Mouse (Mus musculus): ENCODE data around the gene Rprml. TPM values are rescaled to one million over a fixed set of nuclear protein-coding genes. Genes with fewer than 3 reads are reported as not detected.

Rprml gene
- total RNA-seq (2014; fragmentation: Nextera tagmentation): not detected in 2 replicates
- not detected in 2 replicates for total RNA-seq (2017)
- not detected in 2 replicates for polyA plus RNA-seq (2012)

DNA sequence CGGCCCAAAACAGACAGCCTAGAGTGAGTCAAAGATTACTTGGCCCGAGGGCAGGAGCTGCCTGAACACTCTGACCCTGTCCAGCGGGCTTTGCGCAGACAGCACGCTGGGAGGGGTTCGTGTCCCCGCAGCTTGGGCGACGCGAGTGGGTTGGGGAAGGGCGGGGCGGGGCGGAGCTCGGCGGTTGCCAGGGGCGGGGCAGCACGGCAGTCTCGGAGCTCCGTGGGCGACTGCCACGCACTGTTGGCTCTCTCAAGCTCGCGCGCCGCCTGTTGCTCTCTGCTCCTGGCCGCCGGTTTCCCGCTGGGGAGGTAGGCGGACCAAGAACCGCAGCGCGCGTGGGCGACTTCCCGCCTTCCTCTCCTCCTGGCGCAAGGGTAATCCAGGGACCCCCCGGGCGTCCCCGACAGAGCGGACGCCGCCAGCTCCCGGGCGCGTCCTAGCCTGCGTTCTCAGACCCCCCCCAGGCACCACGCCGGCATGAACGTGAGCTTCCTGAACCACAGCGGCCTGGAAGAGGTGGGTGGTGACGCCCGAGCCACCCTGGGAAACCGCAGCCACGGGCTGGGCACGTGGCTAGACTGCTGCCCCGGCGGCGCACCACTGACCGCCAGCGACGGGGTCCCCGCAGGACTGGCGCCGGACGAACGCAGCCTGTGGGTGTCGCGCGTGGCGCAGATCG is at the start of gene Rprml:
Gene Rprml (plus strand): TSS at position 270 of the 682 bp plus-strand sequence.
- 0 out of 2 replicates have a peak, but pooled peaks cover 3% of the 10 kb centered on the region for H3K27me3 ChIP-seq (ENCODE audit: insufficient read depth, low read length)
- H3K9me3 ChIP-seq (replicated peaks): no peaks in the 10 kb centered on the region; the same call in 1 of the 2 replicates
- DNase-seq (ENCODE audit: low spot score) (no peak), ATAC-seq (ENCODE audit: extremely low read depth, insufficient number of reproducible peaks, low FRiP score, poor library complexity, severe bottlenecking) (no peak)
- H3K36me3 ChIP-seq (replicated peaks): no peaks in the 10 kb centered on the region
- TF ChIP-seq GATA1 (IDR thresholded peaks at IDR 0.05; ENCODE audit: borderline replicate concordance, low read length) (no peak), CTCF (IDR thresholded peaks at IDR 0.05; ENCODE audit: low read depth, low read length) (no peak), GATA2 (IDR thresholded peaks at IDR 0.05; ENCODE audit: borderline replicate concordance, low read depth, low read length) (no peak), TAL1 (conservative IDR thresholded peaks at IDR 0.05; ENCODE audit: low read depth, low read length) (no peak), POLR2AphosphoS5 (IDR thresholded peaks at IDR 0.05; ENCODE audit: insufficient replicate concordance, low read depth, low read length) (no peak)
- no peaks in the 10 kb centered on the region for H3K4me1 ChIP-seq (ENCODE audit: insufficient read depth, low read depth, low read length)
- H3K4me3 ChIP-seq (ENCODE audit: low read depth, low read length): no peak within 1 kb of the TSS

DNA sequence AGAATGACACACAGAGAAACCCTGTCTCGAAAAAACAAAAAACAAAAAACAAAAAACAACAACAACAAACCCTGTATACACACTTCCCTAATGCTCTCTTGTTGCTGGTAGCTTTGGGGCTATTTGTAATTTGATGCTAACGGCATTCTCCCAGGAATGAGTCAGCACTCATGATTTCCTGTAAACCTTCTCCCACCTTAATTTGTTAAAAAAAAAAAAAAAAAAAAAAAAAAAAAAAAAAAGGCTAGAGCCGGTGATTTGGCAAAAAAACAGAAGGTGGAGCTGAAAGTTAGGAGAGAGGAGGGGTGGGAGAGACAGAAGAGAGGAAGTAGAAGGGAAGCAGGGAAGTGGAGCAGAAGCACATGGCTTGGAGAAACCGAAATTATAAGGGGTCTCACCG is 42.8 kb upstream of the Rprml start:
- no peak for DNase-seq (ENCODE audit: low spot score)
- no peaks in the 10 kb centered on the region for H3K27me3 ChIP-seq (ENCODE audit: insufficient read depth, low read length)
- no peaks in the 10 kb centered on the region for H3K9me3 ChIP-seq (replicated peaks)
- no peak overlapping the region for H3K4me3 ChIP-seq (ENCODE audit: low read depth, low read length)
- no peaks in the 10 kb centered on the region for H3K4me1 ChIP-seq (ENCODE audit: insufficient read depth, low read depth, low read length)
- ATAC-seq (ENCODE audit: extremely low read depth, insufficient number of reproducible peaks, low FRiP score, poor library complexity, severe bottlenecking): no peak
- H3K36me3 ChIP-seq (replicated peaks): no peaks in the 10 kb centered on the region
- TF ChIP-seq TAL1 (conservative IDR thresholded peaks at IDR 0.05; ENCODE audit: low read depth, low read length): no peak
- no peak for TF ChIP-seq CTCF (IDR thresholded peaks at IDR 0.05; ENCODE audit: low read depth, low read length)
- no peak for TF ChIP-seq GATA2 (IDR thresholded peaks at IDR 0.05; ENCODE audit: borderline replicate concordance, low read depth, low read length)
- TF ChIP-seq GATA1 (IDR thresholded peaks at IDR 0.05; ENCODE audit: borderline replicate concordance, low read length): no peak
- TF ChIP-seq POLR2AphosphoS5 (IDR thresholded peaks at IDR 0.05; ENCODE audit: insufficient replicate concordance, low read depth, low read length): no peak

DNA sequence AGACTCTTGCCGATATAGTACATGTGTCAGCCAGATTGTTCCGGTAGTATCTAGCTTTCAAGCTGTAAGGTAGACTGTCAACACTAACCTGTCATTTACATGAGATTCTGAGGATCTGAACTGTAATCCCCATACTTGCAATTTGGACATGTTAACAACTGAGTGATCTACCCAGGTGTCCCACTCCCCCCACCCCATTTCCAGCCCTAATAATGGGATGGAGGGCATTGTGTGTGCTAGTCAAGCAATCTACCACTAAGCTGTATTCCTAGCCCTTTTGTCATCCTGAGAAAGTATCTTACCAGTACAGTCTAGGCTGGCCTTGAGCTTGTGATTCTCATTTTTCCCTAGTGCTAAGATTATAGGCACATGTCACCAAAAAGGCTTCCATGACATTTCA is 38.6 kb upstream of the Rprml start:
- Histone ChIP-seq H3K9me3 (replicated peaks) (no peaks in the 10 kb centered on the region), H3K4me1 (ENCODE audit: insufficient read depth, low read depth, low read length) (no peaks in the 10 kb centered on the region), H3K27me3 (ENCODE audit: insufficient read depth, low read length) (no peaks in the 10 kb centered on the region), H3K36me3 (replicated peaks) (no peaks in the 10 kb centered on the region), H3K4me3 (ENCODE audit: low read depth, low read length) (no peak overlapping the region)
- ATAC-seq (ENCODE audit: extremely low read depth, insufficient number of reproducible peaks, low FRiP score, poor library complexity, severe bottlenecking) (no peak), DNase-seq (ENCODE audit: low spot score) (no peak)
- TF ChIP-seq GATA1 (IDR thresholded peaks at IDR 0.05; ENCODE audit: borderline replicate concordance, low read length) (no peak), POLR2AphosphoS5 (IDR thresholded peaks at IDR 0.05; ENCODE audit: insufficient replicate concordance, low read depth, low read length) (no peak), TAL1 (conservative IDR thresholded peaks at IDR 0.05; ENCODE audit: low read depth, low read length) (no peak), GATA2 (IDR thresholded peaks at IDR 0.05; ENCODE audit: borderline replicate concordance, low read depth, low read length) (no peak), CTCF (IDR thresholded peaks at IDR 0.05; ENCODE audit: low read depth, low read length) (no peak)

DNA sequence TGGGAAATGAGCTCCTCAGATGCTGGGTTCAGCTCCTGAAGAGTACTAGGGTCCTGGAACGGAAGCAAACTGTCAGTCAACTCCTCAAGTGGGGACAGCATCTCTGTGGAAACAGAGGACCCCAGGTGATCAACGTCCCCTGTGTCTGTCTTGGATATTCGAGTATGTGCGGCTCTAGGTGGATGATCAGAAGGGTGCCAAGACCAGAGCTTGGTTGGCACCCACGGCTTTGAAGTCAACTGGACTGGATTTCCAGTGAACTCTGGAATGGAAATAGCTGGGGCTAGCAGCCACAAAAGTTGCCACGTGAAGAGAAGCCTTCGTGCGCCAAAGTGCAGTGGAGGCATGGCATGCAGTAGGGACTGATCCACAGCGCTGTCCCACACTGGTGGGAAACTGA is 28.3 kb upstream of the Rprml start, which contains the start of gene Gm884:
Gene Gm884 (minus strand): TSS at position 101 of the 400 bp plus-strand sequence.
- DNase-seq (ENCODE audit: low spot score): no peak
- Histone ChIP-seq H3K36me3 (replicated peaks) (no peaks in the 10 kb centered on the region), H3K4me1 (ENCODE audit: insufficient read depth, low read depth, low read length) (no peaks in the 10 kb centered on the region), H3K9me3 (replicated peaks) (no peaks in the 10 kb centered on the region), H3K27me3 (ENCODE audit: insufficient read depth, low read length) (peaks cover 3% of the 10 kb centered on the region; the same call in 1 of the 2 replicates), H3K4me3 (ENCODE audit: low read depth, low read length) (no peak within 1 kb of the TSS)
- TF ChIP-seq GATA1 (IDR thresholded peaks at IDR 0.05; ENCODE audit: borderline replicate concordance, low read length) (no peak), GATA2 (IDR thresholded peaks at IDR 0.05; ENCODE audit: borderline replicate concordance, low read depth, low read length) (no peak), CTCF (IDR thresholded peaks at IDR 0.05; ENCODE audit: low read depth, low read length) (no peak)
- no peak for ATAC-seq (ENCODE audit: extremely low read depth, insufficient number of reproducible peaks, low FRiP score, poor library complexity, severe bottlenecking)

GRCm38 (mm10) chr11:103627453-103627852 is 21.9 kb upstream of the Rprml start:
- ATAC-seq (ENCODE audit: extremely low read depth, insufficient number of reproducible peaks, low FRiP score, poor library complexity, severe bottlenecking) (no peak), DNase-seq (ENCODE audit: low spot score) (no peak)
- Histone ChIP-seq H3K4me3 (ENCODE audit: low read depth, low read length) (no peak overlapping the region), H3K27me3 (ENCODE audit: insufficient read depth, low read length) (peaks cover 6% of the 10 kb centered on the region; the same call in 1 of the 2 replicates), H3K9me3 (replicated peaks) (no peaks in the 10 kb centered on the region), H3K4me1 (ENCODE audit: insufficient read depth, low read depth, low read length) (no peaks in the 10 kb centered on the region), H3K36me3 (replicated peaks) (no peaks in the 10 kb centered on the region)
- no peak for TF ChIP-seq GATA1 (IDR thresholded peaks at IDR 0.05; ENCODE audit: borderline replicate concordance, low read length)
- TF ChIP-seq POLR2AphosphoS5 (IDR thresholded peaks at IDR 0.05; ENCODE audit: insufficient replicate concordance, low read depth, low read length): no peak
- no peak for TF ChIP-seq CTCF (IDR thresholded peaks at IDR 0.05; ENCODE audit: low read depth, low read length)
- TF ChIP-seq TAL1 (conservative IDR thresholded peaks at IDR 0.05; ENCODE audit: low read depth, low read length): no peak
- no peak for TF ChIP-seq GATA2 (IDR thresholded peaks at IDR 0.05; ENCODE audit: borderline replicate concordance, low read depth, low read length)

DNA sequence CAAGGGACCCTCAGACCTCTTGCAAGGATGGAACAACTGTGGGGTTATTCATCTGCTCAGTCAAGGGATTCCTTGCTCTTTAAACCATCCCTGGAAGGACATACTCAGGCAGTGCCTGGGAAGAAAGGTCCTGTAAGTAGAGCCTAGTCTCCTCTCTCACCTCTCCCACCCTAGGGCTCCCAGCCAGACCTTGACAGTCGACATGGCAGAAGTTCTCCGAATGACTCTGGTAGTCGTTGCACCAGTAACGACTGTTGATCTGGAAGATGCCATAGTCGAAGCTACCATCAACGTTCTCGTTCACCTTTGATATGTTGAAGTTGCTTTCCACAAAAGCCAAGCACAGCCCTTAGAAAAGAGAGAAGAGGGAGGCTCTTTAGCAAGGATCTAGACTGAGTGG is 14.6 kb upstream of the Rprml start:
- no peak overlapping the region for H3K4me3 ChIP-seq (ENCODE audit: low read depth, low read length)
- no peak for DNase-seq (ENCODE audit: low spot score)
- peaks cover 1% of the 10 kb centered on the region for H3K27me3 ChIP-seq (ENCODE audit: insufficient read depth, low read length)
- no peaks in the 10 kb centered on the region; the same call in 1 of the 2 replicates for H3K4me1 ChIP-seq (ENCODE audit: insufficient read depth, low read depth, low read length)
- TF ChIP-seq GATA2 (IDR thresholded peaks at IDR 0.05; ENCODE audit: borderline replicate concordance, low read depth, low read length) (no peak), CTCF (IDR thresholded peaks at IDR 0.05; ENCODE audit: low read depth, low read length) (no peak), TAL1 (conservative IDR thresholded peaks at IDR 0.05; ENCODE audit: low read depth, low read length) (no peak), POLR2AphosphoS5 (IDR thresholded peaks at IDR 0.05; ENCODE audit: insufficient replicate concordance, low read depth, low read length) (no peak), GATA1 (IDR thresholded peaks at IDR 0.05; ENCODE audit: borderline replicate concordance, low read length) (no peak)
- no peaks in the 10 kb centered on the region for H3K9me3 ChIP-seq (replicated peaks)
- no peaks in the 10 kb centered on the region for H3K36me3 ChIP-seq (replicated peaks)
- ATAC-seq (ENCODE audit: extremely low read depth, insufficient number of reproducible peaks, low FRiP score, poor library complexity, severe bottlenecking): no peak

All from G1E (cell line).